Mouse (Mus musculus) limb, embryonic 14.5 days (tissue): ENCODE results near the gene Dnlz. TPM values are rescaled to one million over a fixed set of nuclear protein-coding genes. Genes with fewer than 3 reads are reported as not detected.
"Not testable (repeated sequence)": the region's sequence is repeated elsewhere in the genome, so short reads cannot be mapped to it uniquely, and the experiment has no call there.

ENCODE experiments used
- ATAC-seq: fragments of 200-750 bp; cut with Nextera tagmentation; 2 replicates; pipeline ENCODE4 v1.8.0; 2017; ENCODE audit warnings: low read depth, moderate number of reproducible peaks, moderate TSS enrichment; ENCODE audit not compliant: low FRiP score
- DNase-seq: peaks from one replicate; pipeline ENCODE4 v3.0.0-alpha.2; 2015; ENCODE audit warnings: low spot score
- H3K27ac ChIP-seq: fragments of 300-500 bp; sonication (generic); replicated peaks from 2 replicates; pipeline ENCODE4 v1.5.1; 2014; ENCODE audit warnings: low read depth, mild to moderate bottlenecking, low read length, moderate library complexity, mixed read lengths
- H3K27me3 ChIP-seq: fragments of 300-500 bp; sonication (generic); 2 replicates; pipeline ENCODE4 v1.6.1; 2014; ENCODE audit warnings: low read length, mixed read lengths; ENCODE audit not compliant: control insufficient read depth, insufficient read depth
- H3K36me3 ChIP-seq: fragments of 300-500 bp; sonication (generic); 2 replicates; pipeline ENCODE4 v1.6.1; 2014; ENCODE audit warnings: mild to moderate bottlenecking, low read length, moderate library complexity, mixed read lengths; ENCODE audit not compliant: control insufficient read depth, insufficient read depth
- H3K4me1 ChIP-seq: fragments of 300-500 bp; sonication (generic); 2 replicates; pipeline ENCODE4 v1.6.1; 2014; ENCODE audit warnings: antibody characterized with exemption, low read length, mixed read lengths; ENCODE audit not compliant: control insufficient read depth, insufficient read depth
- H3K4me2 ChIP-seq: fragments of 300-500 bp; sonication (generic); replicated peaks from 2 replicates; pipeline ENCODE4 v1.6.1; 2014; ENCODE audit warnings: low read depth, mild to moderate bottlenecking, low read length, moderate library complexity; ENCODE audit not compliant: severe bottlenecking
- H3K4me3 ChIP-seq: fragments of 300-500 bp; sonication (generic); replicated peaks from 2 replicates; pipeline ENCODE4 v1.5.1; 2014; ENCODE audit warnings: low read length
- H3K9ac ChIP-seq: fragments of 300-500 bp; sonication (generic); 2 replicates; pipeline ENCODE4 v1.6.1; 2014; ENCODE audit warnings: mild to moderate bottlenecking, low read depth, low read length, moderate library complexity; ENCODE audit not compliant: severe bottlenecking
- H3K9me3 ChIP-seq: fragments of 300-500 bp; sonication (generic); 2 replicates; pipeline ENCODE4 v1.6.1; 2016; ENCODE audit warnings: low read length; ENCODE audit not compliant: control insufficient read depth
- POLR2A ChIP-seq: fragments of 200-500 bp; IDR thresholded peaks from 2 replicates; pipeline ENCODE4 v1.8.0; 2012; ENCODE audit warnings: inconsistent platforms, mild to moderate bottlenecking, moderate library complexity, borderline replicate concordance; ENCODE audit not compliant: insufficient read depth, insufficient read length; ENCODE audit errors: extremely low read depth
- WGBS: fragments of 180-500 bp; shearing (Covaris S2); extraction: QIAGEN DNeasy Blood & Tissue Kit; methylation state at CpG from one replicate; pipeline ENCODE4 v1.1.7; 2014; 5-methylcytosine and 5-hydroxymethylcytosine counted together
- polyA plus RNA-seq, 2 experiments: library from polyadenylated mRNA; depleted of rRNA in 1 of 2; stranded (reverse) in 1 of 2; unstranded in 1 of 2; fragments of >200 nt; fragmentation: Nextera tagmentation in 1 of 2; extraction: Ambion mirVana in 1 of 2; gene quantifications; 2 replicates each; pipeline versions ENCODE4 v1.2.1 to v1.2.3; 2012 to 2014

The Dnlz gene
- polyA plus RNA-seq, 2 experiments: 28.2 to 31.1 TPM

- Histone ChIP-seq H3K9ac (no peak overlapping the region), H3K27me3 (no peaks in the 10 kb centered on the region), H3K4me1 (peaks cover 10% of the 10 kb centered on the region), H3K9me3 (no peaks in the 10 kb centered on the region), H3K27ac (no peak overlapping the region), H3K36me3 (peaks cover 76% of the 10 kb centered on the region), H3K4me3 (no peak overlapping the region), H3K4me2 (no peak overlapping the region)
- ATAC-seq: no peak
- no peak for TF ChIP-seq POLR2A
- no peak for DNase-seq
- WGBS: 85% methylated on average over 6 of the region's 6 CpGs
These were observed 39.7 kb upstream of the Dnlz start for GRCm38 (mm10) chr2:26391617-26392016.

- no peaks in the 10 kb centered on the region for H3K27me3 ChIP-seq
- peaks cover 10% of the 10 kb centered on the region for H3K4me1 ChIP-seq
- 85% methylated on average over 3 of the region's 3 CpGs for WGBS
- H3K4me3 ChIP-seq: no peak overlapping the region
- H3K4me2 ChIP-seq: no peak overlapping the region
- no peak overlapping the region for H3K9ac ChIP-seq
- TF ChIP-seq POLR2A: no peak
- H3K36me3 ChIP-seq: peaks cover 76% of the 10 kb centered on the region
- no peak for ATAC-seq
- DNase-seq: no peak
- no peaks in the 10 kb centered on the region for H3K9me3 ChIP-seq
- H3K27ac ChIP-seq: no peak overlapping the region
These were observed 39.0 kb upstream of the Dnlz start for GRCm38 (mm10) chr2:26390954-26391353.

- ATAC-seq (peak; percentile 91), DNase-seq (peak; percentile 76)
- Histone ChIP-seq H3K4me1 (peaks cover 10% of the 10 kb centered on the region), H3K4me2 (peak within 1 kb of the TSS; percentile 90), H3K4me3 (peak within 1 kb of the TSS; percentile 96), H3K9me3 (no peaks in the 10 kb centered on the region), H3K9ac (peak within 1 kb of the TSS; percentile 88), H3K27ac (peak within 1 kb of the TSS; percentile 63), H3K27me3 (no peaks in the 10 kb centered on the region), H3K36me3 (peaks cover 76% of the 10 kb centered on the region)
- under 1% methylated on average over 58 of the region's 60 CpGs for WGBS
- TF ChIP-seq POLR2A: peak; percentile 82; the same call in 1 of the 2 replicates
These were observed 37.3 kb upstream of the Dnlz start, which contains the start of the genes Entr1 and Pmpca for GRCm38 (mm10) chr2:26389154-26389690. Entr1 (minus strand) TSS chr2:26389316. Pmpca (plus strand) TSS chr2:26389339.

- WGBS: 1% methylated on average over 23 of the region's 45 CpGs
- peak overlapping the region; percentile 63 for H3K27ac ChIP-seq
- no peak for DNase-seq
These were observed 36.8 kb upstream of the Dnlz start for GRCm38 (mm10) chr2:26388682-26389153.

GRCm38 (mm10) chr2:26387713-26388112, 35.8 kb upstream of the Dnlz start:
- Histone ChIP-seq H3K4me1 (peaks cover 10% of the 10 kb centered on the region), H3K9ac (peak overlapping the region; percentile 88), H3K36me3 (peaks cover 76% of the 10 kb centered on the region), H3K27me3 (no peaks in the 10 kb centered on the region), H3K27ac (no peak overlapping the region), H3K9me3 (no peaks in the 10 kb centered on the region), H3K4me2 (0 out of 2 replicates have a peak overlapping the region, but pooled peaks have one; percentile 8), H3K4me3 (peak overlapping the region; percentile 96; the same call in 1 of the 2 replicates)
- ATAC-seq (no peak), DNase-seq (no peak)
- no peak for TF ChIP-seq POLR2A
- 90% methylated on average over 3 of the region's 3 CpGs for WGBS

More at GRCm38 (mm10) chr2:26388682-26389153, 36.8 kb upstream of the Dnlz start:
- H3K4me1 ChIP-seq: peaks cover 10% of the 10 kb centered on the region
- TF ChIP-seq POLR2A: no peak
- peak overlapping the region; percentile 88 for H3K9ac ChIP-seq
- H3K9me3 ChIP-seq: no peaks in the 10 kb centered on the region
- peak; percentile 34 for ATAC-seq
- no peaks in the 10 kb centered on the region for H3K27me3 ChIP-seq
- peak overlapping the region; percentile 96 for H3K4me3 ChIP-seq
- H3K36me3 ChIP-seq: peaks cover 76% of the 10 kb centered on the region
- peak overlapping the region; percentile 90 for H3K4me2 ChIP-seq

- not testable (repeated sequence) for DNase-seq, H3K27ac ChIP-seq, H3K27me3 ChIP-seq, H3K9me3 ChIP-seq, H3K4me1 ChIP-seq
- ATAC-seq: peak; percentile 43; the same call in 1 of the 2 replicates
- Histone ChIP-seq H3K4me2 (peak overlapping the region; percentile 83), H3K9ac (peak overlapping the region; percentile 72), H3K4me3 (peak overlapping the region; percentile 75), H3K36me3 (peaks cover 64% of the 10 kb centered on the region)
- 33% methylated on average over 6 of the region's 6 CpGs for WGBS
These were observed 29.0 kb upstream of the Dnlz start for GRCm38 (mm10) chr2:26380871-26381270.
